ENCODE assay signal across 12 mouse cellular contexts in genomic region chr16:67234862-67235261, GRCm38 (mm10).
DNase-seq lines count a peak whose midpoint lies in the region; ATAC-seq and TF ChIP-seq lines count a peak whose summit lies in the region.
"Had no signal": no experiment of that assay in that cellular context is flagged by ENCODE, and none has a peak within 500 bp of the region (broad histone marks: within the 10 kb centered on the region; RNA-seq: fewer than 3 reads in every experiment).

No protein-coding gene starts in this region.

- ATAC-seq in cerebellum, adult (ENCODE audit: insufficient number of reproducible peaks, low FRiP score, low TSS enrichment) = no peak
- ATAC-seq in liver, embryonic 12.5 days = no peak
- no peak for ATAC-seq in granulocyte monocyte progenitor cell, adult 5-6 weeks (replicated peaks; ENCODE audit: poor library complexity, severe bottlenecking)

- H3K36me3 ChIP-seq in liver, adult 2 months (ENCODE audit: control insufficient read depth, insufficient read depth, low read length) = no peaks in the 10 kb centered on the region
- no peaks in the 10 kb centered on the region for H3K36me3 ChIP-seq in liver, embryonic 12.5 days
- H3K36me3 ChIP-seq: heart, embryonic 15.5 days; stomach, embryonic 15.5 days had no signal

- H3K27me3 ChIP-seq in liver, adult 2 months (ENCODE audit: control insufficient read depth, insufficient read depth, low read length) = no peaks in the 10 kb centered on the region
- no peaks in the 10 kb centered on the region for H3K27me3 ChIP-seq in liver, embryonic 12.5 days (replicated peaks)
- H3K27me3 ChIP-seq: heart, embryonic 15.5 days; stomach, embryonic 15.5 days had no signal

- H3K4me1 ChIP-seq in liver, adult 2 months (ENCODE audit: control insufficient read depth, insufficient read depth, low read length) = no peaks in the 10 kb centered on the region
- no peaks in the 10 kb centered on the region for H3K4me1 ChIP-seq in liver, embryonic 12.5 days
- H3K4me1 ChIP-seq: heart, embryonic 15.5 days; stomach, embryonic 15.5 days had no signal

- DNase-seq in cerebellum, postnatal 14 days = peak; percentile 15 to 37
- peak; percentile 9 for DNase-seq in liver, adult 2 months (ENCODE audit: extremely low read depth, low read depth, low spot score)
- peak; percentile 24 for DNase-seq in ZHBTc4 (ENCODE audit: low read depth, low spot score)
- DNase-seq in retina, embryonic 14.5 days (ENCODE audit: low spot score) = peak; percentile 63
- DNase-seq in spleen, adult 18-20 months = no peak
- DNase-seq: adrenal gland, adult 2 months; right cerebral cortex, adult 18-20 months had no signal

- H3K4me2 ChIP-seq in liver, embryonic 12.5 days = no peak overlapping the region
- H3K4me2 ChIP-seq: heart, embryonic 15.5 days; stomach, embryonic 15.5 days had no signal

- H3K9ac ChIP-seq in liver, adult 2 months (ENCODE audit: low read depth, low read length) = no peak overlapping the region
- no peak overlapping the region for H3K9ac ChIP-seq in liver, embryonic 12.5 days
- H3K9ac ChIP-seq: heart, embryonic 15.5 days; stomach, embryonic 15.5 days had no signal

- no peaks in the 10 kb centered on the region for H3K9me3 ChIP-seq in liver, embryonic 12.5 days (replicated peaks)
- H3K9me3 ChIP-seq: heart, embryonic 15.5 days; stomach, embryonic 15.5 days had no signal

- H3K27ac ChIP-seq in liver, adult 2 months (replicated peaks; ENCODE audit: insufficient read depth, low read depth, low read length) = no peak overlapping the region
- no peak overlapping the region for H3K27ac ChIP-seq in liver, embryonic 12.5 days
- H3K27ac ChIP-seq: heart, embryonic 15.5 days; stomach, embryonic 15.5 days had no signal

- H3K79me2 ChIP-seq in liver, adult 2 months (ENCODE audit: control insufficient read depth, insufficient read depth, low read length) = no peaks in the 10 kb centered on the region

- WGBS in liver, adult 2 months = 21% methylated on average over 1 of the region's 1 CpGs
- WGBS in liver, embryonic 12.5 days (ENCODE audit: insufficient replicate concordance) = 6% methylated on average over 1 of the region's 1 CpGs

- no peak for TF ChIP-seq POLR2A in liver, adult 2 months (IDR thresholded peaks at IDR 0.05; ENCODE audit: extremely low read depth, insufficient read depth, low read length)

- H3K4me3 ChIP-seq in liver, adult 2 months (ENCODE audit: insufficient read depth, low read depth, low read length) = no peak overlapping the region
- no peak overlapping the region for H3K4me3 ChIP-seq in liver, embryonic 12.5 days
- H3K4me3 ChIP-seq: heart, embryonic 15.5 days; stomach, embryonic 15.5 days had no signal

- TF ChIP-seq CTCF in liver, adult 2 months (IDR thresholded peaks at IDR 0.05; ENCODE audit: low read depth, low read length) = 0 out of 2 replicates have a peak, but pooled peaks have one; percentile 14

Comparison
In these comparisons a context has a peak if more than half of its experiments do, and no peak if none do; other contexts are left out.
1. DNase-seq: peak in cerebellum, postnatal 14 days (2 of 2), liver, adult 2 months (single experiment), ZHBTc4 (single experiment) and retina, embryonic 14.5 days (single experiment); none in spleen, adult 18-20 months (0 of 2).